Mouse (Mus musculus) layer of hippocampus, adult 18-20 months (tissue): ENCODE data around the gene Runx2. TPM values are rescaled to one million over a fixed set of nuclear protein-coding genes. Genes with fewer than 3 reads are reported as not detected.

ENCODE experiments used
- DNase-seq, 2 experiments: peaks; one replicate each; pipeline ENCODE4 v3.0.0; 2022; ENCODE audit warnings: low spot score in 2 of 2
- total RNA-seq, 2 experiments: library from RNA; stranded (reverse); gene quantifications; 2 replicates each; pipeline ENCODE4 v1.2.3; 2021

Runx2 gene
- total RNA-seq, 2 experiments from 2014 or later = 15.4 TPM

GRCm38 (mm10) chr17:44627317-44627716 lies 187.3 kb downstream of the Runx2 start:
- DNase-seq = no peak

GRCm38 (mm10) chr17:44623707-44624106 lies 190.9 kb downstream of the Runx2 start:
- DNase-seq = no peak

GRCm38 (mm10) chr17:44623271-44623670 lies 191.3 kb downstream of the Runx2 start:
- peak in 1 of 2 experiments; percentile 47 for DNase-seq

GRCm38 (mm10) chr17:44620456-44620855 lies 194.1 kb downstream of the Runx2 start:
- no peak for DNase-seq

- peak in 1 of 2 experiments; percentile 57 for DNase-seq
These were observed 195.9 kb downstream of the Runx2 start for GRCm38 (mm10) chr17:44618691-44619090.

GRCm38 (mm10) chr17:44618175-44618574 lies 196.4 kb downstream of the Runx2 start:
- DNase-seq = peak; percentile 61 to 82

GRCm38 (mm10) chr17:44617741-44618140 lies 196.9 kb downstream of the Runx2 start:
- DNase-seq = peak in 1 of 2 experiments; percentile 32

GRCm38 (mm10) chr17:44613716-44614715 lies 200.6 kb downstream of the Runx2 start:
- peak; percentile 63 to 84 for DNase-seq

GRCm38 (mm10) chr17:44612641-44613040 lies 202.0 kb downstream of the Runx2 start:
- no peak for DNase-seq

GRCm38 (mm10) chr17:44612002-44612401 lies 202.6 kb downstream of the Runx2 start:
- no peak for DNase-seq

GRCm38 (mm10) chr17:44611543-44611942 lies 203.1 kb downstream of the Runx2 start:
- no peak for DNase-seq

GRCm38 (mm10) chr17:44610828-44611227 lies 203.8 kb downstream of the Runx2 start:
- DNase-seq = no peak

GRCm38 (mm10) chr17:44609897-44610641 lies 204.5 kb downstream of the Runx2 start:
- no peak for DNase-seq

- no peak for DNase-seq
These were observed 205.2 kb downstream of the Runx2 start for GRCm38 (mm10) chr17:44609356-44609755.

GRCm38 (mm10) chr17:44608907-44609306 lies 205.7 kb downstream of the Runx2 start:
- no peak for DNase-seq

- no peak for DNase-seq
These were observed 207.2 kb downstream of the Runx2 start for GRCm38 (mm10) chr17:44607383-44607782.

GRCm38 (mm10) chr17:44606245-44606644 lies 208.4 kb downstream of the Runx2 start:
- DNase-seq = no peak

GRCm38 (mm10) chr17:44605749-44606148 lies 208.8 kb downstream of the Runx2 start:
- DNase-seq = no peak

GRCm38 (mm10) chr17:44603170-44603569 lies 211.4 kb downstream of the Runx2 start:
- no peak for DNase-seq

GRCm38 (mm10) chr17:44601317-44602021 lies 213.1 kb downstream of the Runx2 start:
- no peak for DNase-seq

- no peak for DNase-seq
These were observed 214.7 kb downstream of the Runx2 start for GRCm38 (mm10) chr17:44599856-44600255.
